Mouse (Mus musculus): ENCODE data around the gene Zbtb3. TPM values are rescaled to one million over a fixed set of nuclear protein-coding genes. Genes with fewer than 3 reads are reported as not detected.

Gene Zbtb3
- total and polyA plus RNA-seq, 2 experiments from 2014 or later = 1.6 to 3.1 TPM

DNA sequence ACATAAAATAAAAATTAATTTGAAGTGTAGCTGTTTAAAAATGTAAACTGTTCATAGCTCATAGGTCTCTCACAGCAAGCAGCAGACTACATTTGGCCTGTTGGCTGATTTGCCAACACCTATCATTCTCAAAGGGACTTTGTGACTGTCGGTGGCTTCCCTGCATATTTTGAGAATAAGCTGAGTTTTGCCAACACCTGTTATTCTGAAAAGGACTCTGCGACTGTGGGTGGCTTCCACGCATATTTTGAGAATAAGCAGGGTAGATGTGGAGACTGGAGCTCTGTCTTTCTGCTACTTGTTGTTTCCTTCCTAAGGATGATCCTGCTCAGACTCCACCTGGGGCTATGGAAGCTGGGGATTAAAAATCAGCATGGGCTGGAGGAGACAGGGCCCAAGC is 50.8 kb downstream of the Zbtb3 start:
- Histone ChIP-seq H3K9ac (replicated peaks; ENCODE audit: low read depth, low read length) (no peak overlapping the region), H3K9me3 (replicated peaks; ENCODE audit: control insufficient read depth, low read length) (no peaks in the 10 kb centered on the region), H3K4me2 (ENCODE audit: low read depth, low read length) (no peak overlapping the region), H3K27ac (ENCODE audit: low read depth) (no peak overlapping the region), H3K27me3 (ENCODE audit: control insufficient read depth, insufficient read depth, low read length) (no peaks in the 10 kb centered on the region), H3K4me1 (ENCODE audit: control insufficient read depth, insufficient read depth) (no peaks in the 10 kb centered on the region), H3K36me3 (replicated peaks; ENCODE audit: control insufficient read depth, insufficient read depth, low read length) (peaks cover 6% of the 10 kb centered on the region; the same call in 1 of the 2 replicates), H3K4me3 (ENCODE audit: low read depth, low read length) (no peak overlapping the region)
- TF ChIP-seq CTCF (IDR thresholded peaks at IDR 0.05; ENCODE audit: low read depth) (no peak), EP300 (IDR thresholded peaks at IDR 0.05; ENCODE audit: low read depth) (no peak)
- WGBS = 76% methylated on average over 3 of the region's 3 CpGs
- no peak for ATAC-seq (ENCODE audit: insufficient read depth, low read depth)
- no peak for DNase-seq (ENCODE audit: low spot score)

Other genes with a start within 250 kb of the Zbtb3 start
Only the 30 nearest of the 33 such genes appear.
- gene Chrm1, start 138.8 kb upstream of the Zbtb3 start, total RNA-seq (2014; rRNA removed; ENCODE audit: low replicate concordance) = not detected in 2 replicates
- gene Chrm1, start 138.8 kb upstream of the Zbtb3 start, polyA plus RNA-seq (2015; fragmentation: Nextera tagmentation; extraction: Ambion mirVana) = 0.05 TPM in 1 of 2 replicates, not detected in the other
- 38.3 and 66.4 TPM in 2 replicates for gene Slc3a2, start 79.2 kb upstream of the Zbtb3 start, total RNA-seq (2014; rRNA removed; ENCODE audit: low replicate concordance)
- 40.9 and 41.5 TPM in 2 replicates for gene Slc3a2, start 79.2 kb upstream of the Zbtb3 start, polyA plus RNA-seq (2015; fragmentation: Nextera tagmentation; extraction: Ambion mirVana)
- gene Wdr74, start 66.7 kb upstream of the Zbtb3 start, total RNA-seq (2014; rRNA removed; ENCODE audit: low replicate concordance) = 40.8 and 45.8 TPM in 2 replicates
- 35.4 and 36.6 TPM in 2 replicates for gene Wdr74, start 66.7 kb upstream of the Zbtb3 start, polyA plus RNA-seq (2015; fragmentation: Nextera tagmentation; extraction: Ambion mirVana)
- gene 1700092M07Rik, start 61.8 kb upstream of the Zbtb3 start, total RNA-seq (2014; rRNA removed; ENCODE audit: low replicate concordance) = not detected in 2 replicates
- gene 1700092M07Rik, start 61.8 kb upstream of the Zbtb3 start, polyA plus RNA-seq (2015; fragmentation: Nextera tagmentation; extraction: Ambion mirVana) = 0.38 TPM in 1 of 2 replicates, not detected in the other
- 104 and 105 TPM in 2 replicates for gene Stx5a, start 61.1 kb upstream of the Zbtb3 start, total RNA-seq (2014; rRNA removed; ENCODE audit: low replicate concordance)
- 57.0 and 63.6 TPM in 2 replicates for gene Stx5a, start 61.1 kb upstream of the Zbtb3 start, polyA plus RNA-seq (2015; fragmentation: Nextera tagmentation; extraction: Ambion mirVana)
- 42.3 and 46.8 TPM in 2 replicates for gene Nxf1, start 45.5 kb upstream of the Zbtb3 start, total RNA-seq (2014; rRNA removed; ENCODE audit: low replicate concordance)
- 54.8 and 59.2 TPM in 2 replicates for gene Nxf1, start 45.5 kb upstream of the Zbtb3 start, polyA plus RNA-seq (2015; fragmentation: Nextera tagmentation; extraction: Ambion mirVana)
- gene Tmem223, start 31.6 kb upstream of the Zbtb3 start, total RNA-seq (2014; rRNA removed; ENCODE audit: low replicate concordance) = 283 and 306 TPM in 2 replicates
- 214 and 228 TPM in 2 replicates for gene Tmem223, start 31.6 kb upstream of the Zbtb3 start, polyA plus RNA-seq (2015; fragmentation: Nextera tagmentation; extraction: Ambion mirVana)
- gene Tmem179b, start 28.1 kb upstream of the Zbtb3 start, total RNA-seq (2014; rRNA removed; ENCODE audit: low replicate concordance) = 38.6 and 83.7 TPM in 2 replicates
- 46.7 and 49.1 TPM in 2 replicates for gene Tmem179b, start 28.1 kb upstream of the Zbtb3 start, polyA plus RNA-seq (2015; fragmentation: Nextera tagmentation; extraction: Ambion mirVana)
- gene Taf6l, start 16.1 kb upstream of the Zbtb3 start, total RNA-seq (2014; rRNA removed; ENCODE audit: low replicate concordance) = 11.7 and 14.9 TPM in 2 replicates
- gene Taf6l, start 16.1 kb upstream of the Zbtb3 start, polyA plus RNA-seq (2015; fragmentation: Nextera tagmentation; extraction: Ambion mirVana) = 12.8 and 14.5 TPM in 2 replicates
- 47.7 and 59.8 TPM in 2 replicates for gene Polr2g, start 4.0 kb upstream of the Zbtb3 start, total RNA-seq (2014; rRNA removed; ENCODE audit: low replicate concordance)
- 143 and 144 TPM in 2 replicates for gene Polr2g, start 4.0 kb upstream of the Zbtb3 start, polyA plus RNA-seq (2015; fragmentation: Nextera tagmentation; extraction: Ambion mirVana)
- 20.0 and 27.2 TPM in 2 replicates for gene Ttc9c, start 16.8 kb downstream of the Zbtb3 start, total RNA-seq (2014; rRNA removed; ENCODE audit: low replicate concordance)
- 21.1 and 21.4 TPM in 2 replicates for gene Ttc9c, start 16.8 kb downstream of the Zbtb3 start, polyA plus RNA-seq (2015; fragmentation: Nextera tagmentation; extraction: Ambion mirVana)
- gene Hnrnpul2, start 17.5 kb downstream of the Zbtb3 start, total RNA-seq (2014; rRNA removed; ENCODE audit: low replicate concordance) = 7.1 and 12.6 TPM in 2 replicates
- 2.5 and 2.6 TPM in 2 replicates for gene Hnrnpul2, start 17.5 kb downstream of the Zbtb3 start, polyA plus RNA-seq (2015; fragmentation: Nextera tagmentation; extraction: Ambion mirVana)
- 7.0 TPM in 1 of 2 replicates, not detected in the other for gene AC129217.1, start 27.2 kb downstream of the Zbtb3 start, total RNA-seq (2014; rRNA removed; ENCODE audit: low replicate concordance)
- gene AC129217.1, start 27.2 kb downstream of the Zbtb3 start, polyA plus RNA-seq (2015; fragmentation: Nextera tagmentation; extraction: Ambion mirVana) = not detected in 2 replicates
- gene Bscl2, start 34.9 kb downstream of the Zbtb3 start, total RNA-seq (2014; rRNA removed; ENCODE audit: low replicate concordance) = 34.7 and 54.2 TPM in 2 replicates
- gene Bscl2, start 34.9 kb downstream of the Zbtb3 start, polyA plus RNA-seq (2015; fragmentation: Nextera tagmentation; extraction: Ambion mirVana) = 32.1 and 33.3 TPM in 2 replicates
- gene Gng3, start 36.6 kb downstream of the Zbtb3 start, total RNA-seq (2014; rRNA removed; ENCODE audit: low replicate concordance) = not detected in 2 replicates
- gene Gng3, start 36.6 kb downstream of the Zbtb3 start, polyA plus RNA-seq (2015; fragmentation: Nextera tagmentation; extraction: Ambion mirVana) = 0.29 and 0.48 TPM in 2 replicates
- gene Lrrn4cl, start 48.2 kb downstream of the Zbtb3 start, total RNA-seq (2014; rRNA removed; ENCODE audit: low replicate concordance) = 5.8 and 8.4 TPM in 2 replicates
- 1.5 and 1.8 TPM in 2 replicates for gene Lrrn4cl, start 48.2 kb downstream of the Zbtb3 start, polyA plus RNA-seq (2015; fragmentation: Nextera tagmentation; extraction: Ambion mirVana)
- gene Ubxn1, start 68.9 kb downstream of the Zbtb3 start, total RNA-seq (2014; rRNA removed; ENCODE audit: low replicate concordance) = 58.1 and 100.0 TPM in 2 replicates
- 138 and 141 TPM in 2 replicates for gene Ubxn1, start 68.9 kb downstream of the Zbtb3 start, polyA plus RNA-seq (2015; fragmentation: Nextera tagmentation; extraction: Ambion mirVana)
- gene Uqcc3, start 78.4 kb downstream of the Zbtb3 start, total RNA-seq (2014; rRNA removed; ENCODE audit: low replicate concordance) = 12.6 and 38.2 TPM in 2 replicates
- gene Uqcc3, start 78.4 kb downstream of the Zbtb3 start, polyA plus RNA-seq (2015; fragmentation: Nextera tagmentation; extraction: Ambion mirVana) = 91.9 and 102 TPM in 2 replicates
- gene Lbhd1, start 81.2 kb downstream of the Zbtb3 start, total RNA-seq (2014; rRNA removed; ENCODE audit: low replicate concordance) = 0.65 and 1.3 TPM in 2 replicates
- gene Lbhd1, start 81.2 kb downstream of the Zbtb3 start, polyA plus RNA-seq (2015; fragmentation: Nextera tagmentation; extraction: Ambion mirVana) = 30.3 and 31.2 TPM in 2 replicates
- not detected in 2 replicates for gene Gm49403, start 81.4 kb downstream of the Zbtb3 start, total RNA-seq (2014; rRNA removed; ENCODE audit: low replicate concordance)
- gene Gm49403, start 81.4 kb downstream of the Zbtb3 start, polyA plus RNA-seq (2015; fragmentation: Nextera tagmentation; extraction: Ambion mirVana) = not detected in 2 replicates
- 28.4 and 31.4 TPM in 2 replicates for gene 1810009A15Rik, start 86.3 kb downstream of the Zbtb3 start, total RNA-seq (2014; rRNA removed; ENCODE audit: low replicate concordance)
- gene 1810009A15Rik, start 86.3 kb downstream of the Zbtb3 start, polyA plus RNA-seq (2015; fragmentation: Nextera tagmentation; extraction: Ambion mirVana) = 37.3 and 40.5 TPM in 2 replicates
- not detected in 2 replicates for gene Gm49416, start 86.4 kb downstream of the Zbtb3 start, total RNA-seq (2014; rRNA removed; ENCODE audit: low replicate concordance)
- not detected in 2 replicates for gene Gm49416, start 86.4 kb downstream of the Zbtb3 start, polyA plus RNA-seq (2015; fragmentation: Nextera tagmentation; extraction: Ambion mirVana)
- 25.6 and 32.0 TPM in 2 replicates for gene Ints5, start 90.5 kb downstream of the Zbtb3 start, total RNA-seq (2014; rRNA removed; ENCODE audit: low replicate concordance)
- 12.8 and 14.2 TPM in 2 replicates for gene Ints5, start 90.5 kb downstream of the Zbtb3 start, polyA plus RNA-seq (2015; fragmentation: Nextera tagmentation; extraction: Ambion mirVana)
- 56.3 and 65.5 TPM in 2 replicates for gene Ganab, start 95.5 kb downstream of the Zbtb3 start, total RNA-seq (2014; rRNA removed; ENCODE audit: low replicate concordance)
- gene Ganab, start 95.5 kb downstream of the Zbtb3 start, polyA plus RNA-seq (2015; fragmentation: Nextera tagmentation; extraction: Ambion mirVana) = 25.6 and 26.4 TPM in 2 replicates
- gene B3gat3, start 117.8 kb downstream of the Zbtb3 start, total RNA-seq (2014; rRNA removed; ENCODE audit: low replicate concordance) = 41.5 and 54.2 TPM in 2 replicates
- gene B3gat3, start 117.8 kb downstream of the Zbtb3 start, polyA plus RNA-seq (2015; fragmentation: Nextera tagmentation; extraction: Ambion mirVana) = 26.8 and 29.1 TPM in 2 replicates
- 1.5 and 10.2 TPM in 2 replicates for gene Rom1, start 126.8 kb downstream of the Zbtb3 start, total RNA-seq (2014; rRNA removed; ENCODE audit: low replicate concordance)
- 3.2 TPM in 2 replicates for gene Rom1, start 126.8 kb downstream of the Zbtb3 start, polyA plus RNA-seq (2015; fragmentation: Nextera tagmentation; extraction: Ambion mirVana)
- 6.7 and 21.0 TPM in 2 replicates for gene Eml3, start 127.0 kb downstream of the Zbtb3 start, total RNA-seq (2014; rRNA removed; ENCODE audit: low replicate concordance)
- 9.6 and 10.1 TPM in 2 replicates for gene Eml3, start 127.0 kb downstream of the Zbtb3 start, polyA plus RNA-seq (2015; fragmentation: Nextera tagmentation; extraction: Ambion mirVana)
- gene Mta2, start 139.3 kb downstream of the Zbtb3 start, total RNA-seq (2014; rRNA removed; ENCODE audit: low replicate concordance) = 55.1 and 57.9 TPM in 2 replicates
- 47.6 and 51.5 TPM in 2 replicates for gene Mta2, start 139.3 kb downstream of the Zbtb3 start, polyA plus RNA-seq (2015; fragmentation: Nextera tagmentation; extraction: Ambion mirVana)
- gene Tut1, start 151.3 kb downstream of the Zbtb3 start, total RNA-seq (2014; rRNA removed; ENCODE audit: low replicate concordance) = 9.8 and 18.0 TPM in 2 replicates
- 8.2 and 10.4 TPM in 2 replicates for gene Tut1, start 151.3 kb downstream of the Zbtb3 start, polyA plus RNA-seq (2015; fragmentation: Nextera tagmentation; extraction: Ambion mirVana)
- 407 and 439 TPM in 2 replicates for gene Eef1g, start 164.5 kb downstream of the Zbtb3 start, total RNA-seq (2014; rRNA removed; ENCODE audit: low replicate concordance)
- 172 and 173 TPM in 2 replicates for gene Eef1g, start 164.5 kb downstream of the Zbtb3 start, polyA plus RNA-seq (2015; fragmentation: Nextera tagmentation; extraction: Ambion mirVana)

Measured in heart, postnatal 0 days (tissue).